8 mouse cellular contexts compared by ENCODE assay signal in genomic region chr16:36828054-36828786, GRCm38 (mm10). TPM values are rescaled to one million over a fixed set of nuclear protein-coding genes. Genes with fewer than 3 reads are reported as not detected.
DNase-seq lines count a peak whose midpoint lies in the region; ATAC-seq lines count a peak whose summit lies in the region.

TSS of gene Iqcb1 (plus strand) at chr16:36828385.

- WGBS in intestine, embryonic 16.5 days, result under 1% methylated on average over 63 of the region's 64 CpGs

- H3K27me3 ChIP-seq in intestine, embryonic 16.5 days (replicated peaks; ENCODE audit: control insufficient read depth, insufficient read depth, low read length), result no peaks in the 10 kb centered on the region

- H3K9me3 ChIP-seq in intestine, embryonic 16.5 days (ENCODE audit: control insufficient read depth, low read length), result no peaks in the 10 kb centered on the region

- intact Hi-C loops in gastrocnemius, postnatal 36 days (cut with DNase I), result no loop called here
- intact Hi-C loops in left cerebral cortex, postnatal 25 days (cut with DNase I), result loop anchor here (5.0 to 10.0 kb wide), 2 partner anchors 184 to 753 kb away; partner anchors contain the start of genes Ccdc58, Fam162a and Polq

- DNase-seq in adrenal gland, adult 8-10 months, result peak; percentile 79
- peak; percentile 71 for DNase-seq in embryo, embryonic 11.5 days (ENCODE audit: low read depth, low spot score)
- peak; percentile 70 to 73 for DNase-seq in gastrocnemius, postnatal 36 days
- DNase-seq in left cerebral cortex, postnatal 25 days (ENCODE audit: low spot score in 2 of 2), result peak; percentile 82 to 84
- DNase-seq in mesoderm, embryonic 11.5 days (ENCODE audit: low read depth, low spot score), result peak; percentile 87
- DNase-seq in right cerebral cortex, postnatal 36 days (ENCODE audit: low spot score in 2 of 2), result peak; percentile 70 to 73
- DNase-seq in urinary bladder, postnatal 4 days (ENCODE audit: low spot score in 2 of 2), result peak; percentile 76 to 81

- H3K4me1 ChIP-seq in intestine, embryonic 16.5 days (ENCODE audit: control insufficient read depth, insufficient read depth, low read length), result peaks cover 7% of the 10 kb centered on the region

- H3K4me2 ChIP-seq in intestine, embryonic 16.5 days (ENCODE audit: low read depth, low read length), result peak within 1 kb of the TSS; percentile 82

- peak within 1 kb of the TSS; percentile 77 for H3K4me3 ChIP-seq in intestine, embryonic 16.5 days (ENCODE audit: low read length)

- H3K36me3 ChIP-seq in intestine, embryonic 16.5 days (ENCODE audit: control insufficient read depth, insufficient read depth, low read length), result no peaks in the 10 kb centered on the region

- peak within 1 kb of the TSS; percentile 49; the same call in 1 of the 2 replicates for H3K27ac ChIP-seq in intestine, embryonic 16.5 days (ENCODE audit: low read length)

- peak; percentile 100 for ATAC-seq in intestine, embryonic 16.5 days

- peak within 1 kb of the TSS; percentile 87 for H3K9ac ChIP-seq in intestine, embryonic 16.5 days (ENCODE audit: low read depth, low read length)

RNA-seq across cellular contexts. Expression of gene Iqcb1, which starts in this region (rescaled TPM):
- 10 to 100 TPM; 18.0 to 23.5 (median 21.1) TPM for total RNA-seq in adrenal gland, adult 8-10 months (2022)
- 1 to 10 TPM; 4.5 to 6.0 TPM for total RNA-seq in gastrocnemius, postnatal 36 days (2021)
- 19.1 and 20.6 TPM in 2 replicates for polyA plus RNA-seq in intestine, embryonic 16.5 days (2015; fragmentation: Nextera tagmentation; extraction: Ambion mirVana)
- 10 to 100 TPM; 40.7 to 42.2 TPM for total RNA-seq in left cerebral cortex, postnatal 25 days (2021)

Comparison
In these comparisons a context has a peak if more than half of its experiments do, and no peak if none do; other contexts are left out.
1. Peak in every context shown above with its lines: DNase-seq, ATAC-seq, H3K4me3 ChIP-seq and H3K27ac ChIP-seq.